Mouse (Mus musculus) CH12.LX (cell line): ENCODE results near the gene Il12rb1.

Source experiments
- CTCF ChIP-seq, 2 experiments: IDR thresholded peaks in 1 of 2; conservative IDR thresholded peaks in 1 of 2; 2 replicates each; pipeline ENCODE4 v1.5.1; 2011 to 2012; ENCODE audit warnings: low read depth in 2 of 2, low read length in 2 of 2, improper control_type of control experiment in 1 of 2, inconsistent platforms in 1 of 2, mild to moderate bottlenecking in 1 of 2, moderate library complexity in 1 of 2
- IRF4 ChIP-seq: IDR thresholded peaks from 2 replicates; pipeline ENCODE4 v1.6.1; 2014; ENCODE audit warnings: low read depth, mild to moderate bottlenecking, inconsistent platforms, low read length, improper control_type of control experiment
- TBP ChIP-seq: conservative IDR thresholded peaks from 2 replicates; pipeline ENCODE4 v1.6.1; 2011; ENCODE audit warnings: low read depth, low read length, improper control_type of control experiment

DNA sequence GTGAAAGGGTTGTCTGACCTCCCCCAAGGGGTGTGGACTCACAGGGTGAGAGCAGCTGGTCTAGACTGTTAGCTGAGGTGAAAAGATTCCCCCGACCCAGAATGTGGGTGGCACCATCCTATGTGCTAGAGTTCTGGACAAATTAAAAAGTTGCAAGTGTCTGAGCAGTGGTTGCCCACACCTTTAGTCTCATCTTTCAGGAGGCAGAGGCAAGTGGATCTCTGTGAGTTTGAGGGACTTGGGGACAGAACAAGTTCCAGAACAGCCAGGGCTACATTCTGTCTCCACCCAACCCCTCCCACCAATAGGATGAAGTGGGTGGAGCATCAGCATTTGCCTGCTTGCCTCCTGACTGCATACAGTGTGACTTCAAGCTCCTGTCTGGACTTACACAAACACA lies 46.1 kb upstream of the Il12rb1 start:
- TF ChIP-seq CTCF (conservative IDR thresholded peaks at IDR 0.05 in 1 of 2, IDR thresholded peaks at IDR 0.05 in 1 of 2; ENCODE audit: low read depth in 2 of 2, low read length in 2 of 2) (no peak), TBP (no peak), IRF4 (no peak)
